ENCODE assay signal across 18 mouse cellular contexts in genomic region chr10:83727846-83728245, GRCm38 (mm10). TPM values are rescaled to one million over a fixed set of nuclear protein-coding genes. Genes with fewer than 3 reads are reported as not detected.
"Had no signal": no experiment of that assay in that cellular context is flagged by ENCODE, and none has a peak within 500 bp of the region (broad histone marks: within the 10 kb centered on the region; RNA-seq: fewer than 3 reads in every experiment).

No protein-coding gene starts in this region.

- H3K27ac ChIP-seq: kidney, embryonic 15.5 days; layer of hippocampus, adult 2 months; limb, embryonic 10.5 days; limb, embryonic 13.5 days; liver, embryonic 12.5 days; liver, embryonic 15.5 days; lung, embryonic 15.5 days; stomach, embryonic 15.5 days had no signal

- ATAC-seq: intestine, postnatal 0 days had no signal

- H3K4me3 ChIP-seq: kidney, embryonic 15.5 days; layer of hippocampus, adult 2 months; limb, embryonic 10.5 days; limb, embryonic 13.5 days; liver, embryonic 12.5 days; liver, embryonic 15.5 days; lung, embryonic 15.5 days; stomach, embryonic 15.5 days had no signal

- DNase-seq: kidney, postnatal 10 days; layer of hippocampus, adult 9-11 months; liver; lung, adult 18-20 months; lung, postnatal 10 days; lung, postnatal 4 days; midbrain, embryonic 14.5 days; spleen, adult 18-20 months had no signal

RNA-seq across cellular contexts. Expression of gene 1500009L16Rik, which starts 5.2 kb away (rescaled TPM):
- total RNA-seq: megakaryocyte-erythroid progenitor cell, adult 5-6 weeks had no signal
